Comparison of ENCODE assay signal across 8 mouse cellular contexts in genomic region chr7:144217192-144217591, GRCm38 (mm10).
DNase-seq lines count a peak whose midpoint lies in the region; TF ChIP-seq lines count a peak whose summit lies in the region.
"Had no signal": no experiment of that assay in that cellular context is flagged by ENCODE, and none has a peak within 500 bp of the region (broad histone marks: within the 10 kb centered on the region; RNA-seq: fewer than 3 reads in every experiment).

No protein-coding gene starts in this region.

- H3K4me3 ChIP-seq in E14TG2a.4 (replicated peaks; ENCODE audit: low read length): no peak overlapping the region
- H3K4me3 ChIP-seq: liver, embryonic 13.5 days had no signal

- H3K9me3 ChIP-seq in E14TG2a.4 (ENCODE audit: low read length): peaks cover 11% of the 10 kb centered on the region
- H3K9me3 ChIP-seq: liver, embryonic 13.5 days had no signal

- peak; percentile 97 for TF ChIP-seq CTCF in E14TG2a.4 (conservative IDR thresholded peaks at IDR 0.05; ENCODE audit: low read length)

- peaks cover 4% of the 10 kb centered on the region for H3K27me3 ChIP-seq in E14TG2a.4 (ENCODE audit: insufficient read depth, low read length)
- H3K27me3 ChIP-seq: liver, embryonic 13.5 days had no signal

- peak; percentile 7 for DNase-seq in T-cell, adult 2 months (ENCODE audit: low spot score)
- peak; percentile 77 to 83 for DNase-seq in cerebellum, postnatal 36 days
- DNase-seq in gastrocnemius, adult 8-10 months (ENCODE audit: low spot score in 2 of 2): peak; percentile 38 to 40
- peak; percentile 81 for DNase-seq in kidney, postnatal 10 days
- DNase-seq in lung, postnatal 25 days (ENCODE audit: low spot score): peak; percentile 55
- DNase-seq in right cerebral cortex, postnatal 14 days: peak; percentile 72
- DNase-seq: liver, embryonic 13.5 days had no signal

- H3K4me1 ChIP-seq in E14TG2a.4 (replicated peaks; ENCODE audit: low read depth, low read length): no peaks in the 10 kb centered on the region
- H3K4me1 ChIP-seq: liver, embryonic 13.5 days had no signal

- no peaks in the 10 kb centered on the region for H3K36me3 ChIP-seq in E14TG2a.4 (ENCODE audit: insufficient read depth, low read length)
- H3K36me3 ChIP-seq: liver, embryonic 13.5 days had no signal

Comparison
In these comparisons a context has a peak if more than half of its experiments do, and no peak if none do; other contexts are left out.
1. DNase-seq: peak in every context shown above with its lines; median percentile 81 in kidney, postnatal 10 days; 80 in cerebellum, postnatal 36 days; 72 in right cerebral cortex, postnatal 14 days; 55 in lung, postnatal 25 days; 39 in gastrocnemius, adult 8-10 months; 7 in T-cell, adult 2 months.